Mouse (Mus musculus) limb, embryonic 13.5 days (tissue): ENCODE data around the gene Cln5. TPM values are rescaled to one million over a fixed set of nuclear protein-coding genes. Genes with fewer than 3 reads are reported as not detected.
A peak's percentile ranks its signal among the peaks of the same experiment; 100 is the strongest.

ENCODE experiments used
- ATAC-seq: fragments of 200-750 bp; cut with Nextera tagmentation; 2 replicates; pipeline ENCODE4 v1.8.0; 2017; ENCODE audit warnings: low read depth, moderate number of reproducible peaks, moderate TSS enrichment; ENCODE audit not compliant: low FRiP score
- H3K27ac ChIP-seq: fragments of 300-500 bp; sonication (generic); 2 replicates; pipeline ENCODE4 v1.5.1; 2015; ENCODE audit warnings: inconsistent platforms, mild to moderate bottlenecking, moderate library complexity
- H3K27me3 ChIP-seq: fragments of 300-500 bp; sonication (generic); 2 replicates; pipeline ENCODE4 v1.6.1; 2015; ENCODE audit warnings: mild to moderate bottlenecking, inconsistent platforms
- H3K36me3 ChIP-seq: fragments of 300-500 bp; sonication (generic); 2 replicates; pipeline ENCODE4 v1.6.1; 2015; ENCODE audit warnings: inconsistent platforms, mild to moderate bottlenecking, moderate library complexity
- H3K4me1 ChIP-seq: fragments of 300-500 bp; sonication (generic); 2 replicates; pipeline ENCODE4 v1.6.1; 2015; ENCODE audit warnings: inconsistent platforms
- H3K4me2 ChIP-seq: fragments of 300-500 bp; sonication (generic); replicated peaks from 2 replicates; pipeline ENCODE4 v1.6.1; 2015; ENCODE audit warnings: inconsistent platforms, mild to moderate bottlenecking, moderate library complexity
- H3K4me3 ChIP-seq: fragments of 300-500 bp; sonication (generic); 2 replicates; pipeline ENCODE4 v1.5.1; 2015; ENCODE audit warnings: moderate library complexity, mild to moderate bottlenecking, inconsistent platforms
- H3K9ac ChIP-seq: fragments of 300-500 bp; sonication (generic); 2 replicates; pipeline ENCODE4 v1.6.1; 2015; ENCODE audit warnings: mild to moderate bottlenecking, inconsistent platforms
- H3K9me3 ChIP-seq: fragments of 300-500 bp; sonication (generic); 2 replicates; pipeline ENCODE4 v1.6.1; 2016; ENCODE audit warnings: inconsistent platforms
- WGBS: fragments of 180-500 bp; shearing (Covaris S2); methylation state at CpG from one replicate; pipeline ENCODE4 v1.1.7; 2015; 5-methylcytosine and 5-hydroxymethylcytosine counted together
- polyA plus RNA-seq: library from polyadenylated mRNA; unstranded; fragments of >200 nt; fragmentation: Nextera tagmentation; extraction: Ambion mirVana; gene quantifications from 2 replicates; pipeline ENCODE4 v1.2.1, GENCODE M21; 2015

Cln5 gene
- polyA plus RNA-seq, result 31.3 and 31.9 TPM in 2 replicates

DNA sequence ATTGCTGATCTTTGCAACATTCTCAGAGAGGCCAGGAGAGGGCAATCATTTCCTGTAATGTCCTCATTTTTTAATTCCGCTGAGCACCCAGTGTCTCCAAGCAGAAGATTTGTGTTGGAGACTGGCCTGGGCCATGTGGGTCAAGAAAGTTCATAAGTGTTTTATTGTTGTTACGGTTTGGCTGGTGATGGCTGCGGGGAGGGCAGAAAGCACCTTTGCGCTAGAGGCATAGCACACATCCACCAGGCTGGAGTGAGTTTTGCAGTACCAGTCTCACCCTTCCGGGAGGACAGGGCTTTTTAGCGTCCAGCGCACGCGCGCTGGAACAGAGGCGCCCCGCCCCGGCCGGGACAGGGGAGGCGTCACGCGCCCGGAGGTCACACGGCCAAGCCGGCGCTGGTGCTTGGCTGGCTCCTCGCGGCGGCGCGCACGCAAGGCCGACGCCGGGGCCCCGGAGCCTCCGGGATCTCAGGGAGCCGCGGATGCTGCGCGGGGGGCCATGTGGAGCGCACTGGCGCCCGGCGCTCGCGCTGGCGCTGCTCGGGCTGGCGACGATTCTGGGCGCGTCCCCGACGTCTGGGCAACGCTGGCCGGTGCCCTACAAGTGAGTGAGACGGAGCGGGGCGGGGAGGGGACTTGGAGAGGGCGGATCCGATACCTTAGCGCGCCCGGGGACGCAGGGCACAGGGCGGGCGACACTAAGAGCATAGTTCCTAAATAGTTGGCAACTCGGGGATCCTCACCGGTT lies at the start of gene Cln5:
TSS of gene Cln5 (plus strand) at position 353 of the 748 bp plus-strand sequence.
- ATAC-seq, result peak; percentile 98
- peaks cover 12% of the 10 kb centered on the region; the same call in 1 of the 2 replicates for H3K4me1 ChIP-seq
- H3K4me3 ChIP-seq, result peak within 1 kb of the TSS; percentile 68
- peaks cover 32% of the 10 kb centered on the region for H3K36me3 ChIP-seq
- under 1% methylated on average over 65 of the region's 65 CpGs for WGBS
- peak within 1 kb of the TSS; percentile 81 for H3K9ac ChIP-seq
- H3K4me2 ChIP-seq, result peak within 1 kb of the TSS; percentile 91
- no peaks in the 10 kb centered on the region for H3K27me3 ChIP-seq
- peak within 1 kb of the TSS; percentile 84 for H3K27ac ChIP-seq
- H3K9me3 ChIP-seq, result no peaks in the 10 kb centered on the region

DNA sequence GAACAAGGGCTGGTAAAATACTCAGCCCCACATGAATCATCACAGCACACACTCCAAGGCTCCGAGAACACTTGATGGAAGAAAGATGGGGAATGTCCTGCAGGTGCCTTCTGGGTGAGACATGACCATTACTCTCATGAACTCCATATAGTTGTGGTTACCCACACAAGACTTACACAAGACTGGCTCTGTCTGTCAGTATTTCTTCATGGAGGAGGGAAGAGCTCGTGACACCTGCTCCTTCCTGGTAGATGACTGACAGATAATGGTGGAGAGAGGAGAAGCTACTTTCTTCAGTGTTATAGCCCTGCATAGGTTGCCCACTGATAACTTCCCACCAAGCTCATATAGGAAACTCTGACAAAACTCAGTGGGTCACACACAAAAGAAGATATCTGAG lies 40.8 kb upstream of the Cln5 start:
- H3K27me3 ChIP-seq, result no peaks in the 10 kb centered on the region
- no peak overlapping the region for H3K27ac ChIP-seq
- no peak overlapping the region for H3K4me3 ChIP-seq
- ATAC-seq, result no peak
- H3K9me3 ChIP-seq, result no peaks in the 10 kb centered on the region
- H3K4me1 ChIP-seq, result no peaks in the 10 kb centered on the region
- no peaks in the 10 kb centered on the region for H3K36me3 ChIP-seq
- WGBS, result 72% methylated on average over 2 of the region's 2 CpGs
- H3K4me2 ChIP-seq, result no peak overlapping the region
- H3K9ac ChIP-seq, result no peak overlapping the region

DNA sequence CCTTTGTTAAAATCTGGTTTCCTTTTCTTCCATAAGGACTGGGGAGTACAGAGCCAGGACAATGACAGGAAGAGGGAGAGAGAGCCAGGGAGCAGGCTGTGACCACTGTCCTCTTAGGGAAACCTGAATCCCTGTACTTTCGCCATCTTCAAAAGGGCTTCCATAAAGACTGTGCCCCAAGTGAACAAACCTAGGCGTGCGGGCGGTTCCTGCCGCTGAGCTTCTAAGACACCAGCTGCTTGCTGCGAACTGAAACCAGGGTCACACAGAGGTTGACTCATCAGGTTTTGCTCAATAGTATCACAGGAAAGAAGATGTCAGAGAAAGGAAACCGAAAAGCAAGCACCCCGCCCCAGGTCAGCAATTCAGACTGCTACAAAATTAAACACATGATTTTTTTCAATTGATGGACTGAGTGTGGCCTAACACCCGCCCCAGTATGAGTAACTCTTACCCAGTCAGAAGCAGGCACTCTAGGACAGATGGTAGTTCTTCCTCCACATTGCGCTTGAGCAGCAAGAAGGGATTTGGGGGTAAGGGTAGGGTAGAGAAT lies 36.7 kb upstream of the Cln5 start:
- Histone ChIP-seq H3K9me3 (no peaks in the 10 kb centered on the region), H3K9ac (no peak overlapping the region), H3K36me3 (no peaks in the 10 kb centered on the region), H3K4me2 (no peak overlapping the region), H3K4me3 (no peak overlapping the region), H3K27me3 (no peaks in the 10 kb centered on the region), H3K4me1 (no peaks in the 10 kb centered on the region), H3K27ac (no peak overlapping the region)
- WGBS, result 73% methylated on average over 10 of the region's 10 CpGs
- ATAC-seq, result no peak

DNA sequence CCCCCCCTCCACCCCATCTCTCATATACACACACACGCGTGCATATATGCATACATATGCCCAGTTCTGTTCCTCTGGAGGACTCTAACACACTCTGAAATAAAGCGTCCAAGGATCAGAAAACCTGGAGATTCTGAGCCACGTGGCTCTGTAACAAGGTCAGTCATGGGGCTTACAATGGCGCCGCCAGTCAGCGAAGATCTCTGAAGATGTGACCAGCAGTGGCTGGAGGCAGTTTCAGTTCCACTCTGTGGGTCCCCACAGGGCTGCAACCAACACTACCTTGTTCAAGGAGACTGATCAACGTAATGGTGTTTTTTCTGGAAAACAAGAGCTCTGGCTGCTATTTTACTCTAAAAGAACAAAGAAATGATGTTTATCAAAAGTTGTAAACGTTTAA lies 35.9 kb upstream of the Cln5 start:
- no peak overlapping the region for H3K27ac ChIP-seq
- H3K36me3 ChIP-seq, result no peaks in the 10 kb centered on the region
- no peak; the same call in 1 of the 2 replicates for ATAC-seq
- no peak overlapping the region for H3K9ac ChIP-seq
- H3K27me3 ChIP-seq, result no peaks in the 10 kb centered on the region
- no peaks in the 10 kb centered on the region for H3K9me3 ChIP-seq
- H3K4me2 ChIP-seq, result no peak overlapping the region
- H3K4me3 ChIP-seq, result no peak overlapping the region
- 89% methylated on average over 9 of the region's 9 CpGs for WGBS
- H3K4me1 ChIP-seq, result no peaks in the 10 kb centered on the region

DNA sequence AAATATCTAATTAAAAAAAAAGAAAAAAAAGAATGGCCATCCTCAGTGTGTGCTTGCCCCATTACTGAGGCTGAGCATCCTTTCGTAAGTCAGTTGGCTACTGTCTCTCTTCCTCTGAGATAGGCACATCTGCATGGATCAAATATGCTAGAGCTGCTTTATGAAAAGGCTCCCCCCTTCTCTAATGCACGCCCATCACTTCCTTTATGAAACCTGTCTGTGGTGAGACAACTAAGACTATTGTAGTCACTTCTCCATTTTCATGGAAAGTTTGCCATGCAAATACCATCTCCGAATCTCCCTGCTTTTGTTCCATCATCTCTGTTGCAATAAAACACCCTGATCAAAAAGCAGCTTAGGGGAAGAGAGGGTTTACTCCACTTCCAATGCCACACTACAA lies 33.0 kb upstream of the Cln5 start:
- no peaks in the 10 kb centered on the region for H3K4me1 ChIP-seq
- no peak overlapping the region for H3K4me2 ChIP-seq
- H3K36me3 ChIP-seq, result no peaks in the 10 kb centered on the region
- no peaks in the 10 kb centered on the region for H3K9me3 ChIP-seq
- no peak for ATAC-seq
- WGBS, result 83% methylated on average over 3 of the region's 3 CpGs
- H3K27me3 ChIP-seq, result no peaks in the 10 kb centered on the region
- no peak overlapping the region for H3K4me3 ChIP-seq
- H3K9ac ChIP-seq, result no peak overlapping the region
- H3K27ac ChIP-seq, result no peak overlapping the region

DNA sequence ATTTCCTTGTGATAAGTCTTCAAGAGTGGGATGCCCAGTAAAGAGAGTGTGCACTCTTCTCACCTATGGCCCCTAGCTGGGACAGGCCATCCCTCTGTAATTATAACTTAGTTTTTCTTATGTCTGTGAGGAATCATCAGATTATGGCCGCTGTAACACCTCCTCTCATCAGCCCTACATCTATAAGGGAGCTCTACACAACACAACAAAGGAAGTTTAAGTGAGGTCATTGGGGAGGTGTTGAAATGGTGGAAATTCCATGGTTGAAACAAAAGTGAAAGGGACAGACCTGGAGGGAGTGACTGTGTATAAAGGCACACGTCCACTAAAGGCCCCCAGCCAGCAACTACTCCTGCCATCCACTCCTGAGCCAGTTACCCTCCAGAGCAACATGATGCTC lies 23.3 kb upstream of the Cln5 start, which contains the start of gene Acod1:
TSS of gene Acod1 (plus strand) at position 301 of the 400 bp plus-strand sequence.
- no peak for ATAC-seq
- 79% methylated on average over 2 of the region's 2 CpGs for WGBS
- Histone ChIP-seq H3K4me1 (no peaks in the 10 kb centered on the region), H3K4me2 (no peak within 1 kb of the TSS), H3K27me3 (no peaks in the 10 kb centered on the region), H3K27ac (no peak within 1 kb of the TSS), H3K9ac (no peak within 1 kb of the TSS), H3K36me3 (no peaks in the 10 kb centered on the region), H3K4me3 (no peak within 1 kb of the TSS), H3K9me3 (no peaks in the 10 kb centered on the region)

DNA sequence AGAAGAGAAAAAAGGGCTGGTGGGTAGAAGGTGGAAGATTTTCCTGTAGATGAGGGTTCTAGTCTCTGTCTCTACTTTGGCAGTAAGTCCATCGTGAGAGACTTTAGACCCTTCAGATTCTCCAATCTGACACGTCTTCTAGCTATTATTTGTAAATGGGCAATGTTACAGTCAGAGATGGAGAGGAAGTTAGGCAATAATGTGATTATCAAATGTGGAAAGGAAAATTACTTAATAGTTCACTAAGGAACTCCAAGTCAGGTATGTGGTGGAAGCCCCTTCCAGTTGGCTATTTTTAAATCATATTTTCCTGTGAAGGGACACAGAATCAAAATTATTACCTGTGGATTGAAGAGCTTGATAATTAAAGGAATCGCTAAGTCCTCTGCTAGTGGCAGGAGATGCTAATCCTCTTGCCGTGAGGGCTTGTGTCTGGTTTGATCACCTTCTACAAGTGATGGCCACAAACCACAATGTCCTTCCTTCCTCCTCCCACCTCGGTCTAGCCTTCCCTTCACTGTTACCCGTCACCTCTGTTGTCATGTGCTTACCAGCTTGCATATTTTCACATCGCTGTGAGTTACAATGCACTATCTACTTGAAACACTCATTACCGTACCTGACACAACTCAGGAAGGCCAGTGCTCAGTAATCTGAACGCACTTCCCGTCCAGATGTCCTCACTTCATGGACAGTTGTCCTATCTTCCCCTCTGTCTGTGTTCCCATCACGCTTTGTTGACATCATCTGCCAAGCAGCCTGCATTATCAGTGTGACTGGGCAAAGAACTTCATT lies 21.5 kb upstream of the Cln5 start:
- no peak overlapping the region for H3K4me3 ChIP-seq
- ATAC-seq, result no peak
- H3K4me1 ChIP-seq, result no peaks in the 10 kb centered on the region

DNA sequence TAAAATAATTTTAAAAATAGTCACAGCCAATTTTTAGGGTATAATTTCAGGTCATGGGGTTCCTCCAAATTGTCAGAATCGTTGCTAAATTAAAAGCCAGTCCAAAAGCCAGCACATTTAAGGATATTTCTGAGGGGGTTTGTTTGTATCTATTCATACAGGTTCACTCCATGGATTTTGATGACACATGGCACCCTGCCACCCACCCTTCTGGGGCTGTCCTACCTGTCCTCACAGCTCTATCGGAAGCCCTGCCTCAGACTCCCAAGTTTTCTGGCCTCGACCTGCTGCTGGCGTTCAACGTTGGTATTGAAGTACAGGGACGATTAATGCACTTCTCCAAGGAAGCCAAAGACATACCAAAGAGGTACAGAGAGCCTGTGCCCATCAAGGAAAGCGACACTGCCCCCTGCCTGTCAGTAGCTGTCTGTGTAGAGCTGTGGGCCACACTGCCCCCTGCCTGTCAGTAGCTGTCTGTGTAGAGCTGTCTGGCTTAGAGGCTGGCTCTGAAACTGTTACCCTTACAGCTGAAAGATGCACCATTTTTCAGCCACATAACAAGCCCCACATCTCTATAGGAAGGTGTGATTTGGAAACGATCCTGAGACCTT lies 18.8 kb upstream of the Cln5 start:
- 41% methylated on average over 8 of the region's 8 CpGs for WGBS
- no peak overlapping the region for H3K9ac ChIP-seq
- no peak; the same call in 1 of the 2 replicates for ATAC-seq
- no peaks in the 10 kb centered on the region for H3K9me3 ChIP-seq
- no peaks in the 10 kb centered on the region for H3K36me3 ChIP-seq
- no peak overlapping the region for H3K4me2 ChIP-seq
- H3K4me3 ChIP-seq, result no peak overlapping the region
- no peaks in the 10 kb centered on the region for H3K27me3 ChIP-seq
- H3K4me1 ChIP-seq, result no peaks in the 10 kb centered on the region
- no peak overlapping the region for H3K27ac ChIP-seq

More for the DNA sequence above, 21.5 kb upstream of the Cln5 start:
- H3K9ac ChIP-seq, result no peak overlapping the region
- no peak overlapping the region for H3K4me2 ChIP-seq
- no peaks in the 10 kb centered on the region for H3K27me3 ChIP-seq
- WGBS, result 83% methylated on average over 11 of the region's 11 CpGs
- no peak overlapping the region for H3K27ac ChIP-seq
- no peaks in the 10 kb centered on the region for H3K36me3 ChIP-seq
- H3K9me3 ChIP-seq, result no peaks in the 10 kb centered on the region

DNA sequence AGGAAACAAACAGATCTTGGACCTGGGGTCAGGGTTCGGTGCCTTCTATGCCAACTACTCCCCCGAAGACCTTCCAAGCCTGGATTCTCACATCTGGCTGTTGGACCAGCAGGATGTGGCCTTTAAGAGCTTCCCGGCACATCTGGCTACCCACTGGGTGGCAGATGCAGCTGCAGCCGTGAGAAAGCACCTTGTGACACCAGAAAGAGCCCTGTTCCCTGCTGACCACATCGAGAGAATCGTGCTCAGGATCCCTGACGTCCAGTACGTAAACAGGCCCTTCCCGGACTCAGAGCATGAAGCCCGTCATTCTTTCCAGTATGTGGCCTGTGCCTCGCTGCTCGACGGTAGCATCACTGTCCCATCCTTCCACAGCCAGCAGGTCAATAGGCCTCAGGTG lies 15.3 kb upstream of the Cln5 start:
- H3K9ac ChIP-seq, result no peak overlapping the region
- H3K4me2 ChIP-seq, result no peak overlapping the region
- H3K9me3 ChIP-seq, result no peaks in the 10 kb centered on the region
- WGBS, result 83% methylated on average over 13 of the region's 13 CpGs
- ATAC-seq, result no peak
- H3K4me3 ChIP-seq, result no peak overlapping the region
- no peaks in the 10 kb centered on the region for H3K36me3 ChIP-seq
- H3K27me3 ChIP-seq, result no peaks in the 10 kb centered on the region
- no peaks in the 10 kb centered on the region for H3K4me1 ChIP-seq
- H3K27ac ChIP-seq, result no peak overlapping the region

DNA sequence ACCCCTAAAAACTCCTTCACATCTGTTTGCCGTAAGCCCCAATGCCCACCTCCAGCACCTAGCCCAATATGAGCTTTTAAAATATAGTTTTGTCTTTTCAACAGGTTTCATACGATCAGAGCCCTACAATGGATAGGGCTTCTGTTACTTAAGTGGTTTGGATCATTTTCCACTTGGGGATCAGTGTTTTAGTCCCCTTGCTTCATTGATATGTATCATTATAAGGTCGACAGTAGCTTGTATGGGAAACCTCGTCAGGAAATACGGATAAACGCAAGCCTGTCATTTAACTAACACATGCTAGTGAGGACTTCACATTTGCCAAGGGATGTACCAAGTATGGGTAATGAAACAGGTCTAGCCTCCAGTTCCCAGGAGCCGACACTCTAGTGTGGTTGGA lies 13.4 kb upstream of the Cln5 start:
- Histone ChIP-seq H3K4me3 (no peak overlapping the region), H3K4me2 (no peak overlapping the region), H3K27me3 (no peaks in the 10 kb centered on the region), H3K27ac (no peak overlapping the region), H3K36me3 (no peaks in the 10 kb centered on the region), H3K4me1 (no peaks in the 10 kb centered on the region), H3K9me3 (no peaks in the 10 kb centered on the region), H3K9ac (no peak overlapping the region)
- WGBS, result 82% methylated on average over 7 of the region's 7 CpGs
- ATAC-seq, result no peak

DNA sequence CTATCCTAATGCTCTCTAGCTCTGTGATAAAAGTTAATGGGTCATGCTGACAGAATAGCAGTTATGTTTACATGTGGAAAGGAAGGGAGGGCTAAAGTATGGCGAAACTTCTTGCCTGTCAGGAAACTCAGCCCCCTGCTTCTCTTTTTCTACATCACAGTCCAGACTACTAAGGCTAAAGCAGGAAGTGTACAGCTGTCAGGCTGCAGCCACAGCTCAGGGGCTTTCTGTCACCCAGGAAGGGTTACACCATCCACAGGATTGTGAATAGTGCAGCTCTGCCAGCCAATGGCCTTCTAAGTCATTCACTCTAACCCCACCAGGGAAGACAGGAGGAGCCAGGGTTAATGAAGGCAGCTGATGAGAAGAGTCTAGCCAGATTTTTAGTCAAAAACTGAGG lies 11.0 kb upstream of the Cln5 start:
- H3K4me2 ChIP-seq, result no peak overlapping the region
- H3K27me3 ChIP-seq, result no peaks in the 10 kb centered on the region
- 88% methylated on average over 1 of the region's 1 CpGs for WGBS
- no peaks in the 10 kb centered on the region for H3K36me3 ChIP-seq
- H3K4me1 ChIP-seq, result no peaks in the 10 kb centered on the region
- H3K9ac ChIP-seq, result no peak overlapping the region
- H3K27ac ChIP-seq, result no peak overlapping the region
- no peak overlapping the region for H3K4me3 ChIP-seq
- H3K9me3 ChIP-seq, result no peaks in the 10 kb centered on the region
- no peak for ATAC-seq

DNA sequence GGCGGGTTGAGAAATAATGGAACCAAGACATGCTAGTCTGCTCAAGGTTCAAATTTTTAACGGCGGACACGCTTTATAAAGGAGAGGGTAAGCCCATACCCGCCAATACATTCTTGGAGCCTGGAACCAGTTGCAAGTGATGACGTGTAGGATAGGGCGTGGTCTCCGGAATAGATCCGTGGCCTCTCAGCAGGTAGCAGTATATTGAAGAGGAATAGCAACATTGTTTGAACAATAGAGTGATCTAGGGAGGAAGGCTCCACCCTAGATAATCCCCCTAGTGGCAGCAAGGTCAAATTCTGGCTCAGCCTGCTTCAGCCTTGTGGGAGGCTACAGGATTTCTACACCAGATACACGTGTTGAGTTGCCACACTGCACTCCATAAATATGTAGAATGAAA lies 10.5 kb upstream of the Cln5 start:
- H3K4me2 ChIP-seq, result no peak overlapping the region
- no peaks in the 10 kb centered on the region for H3K36me3 ChIP-seq
- H3K4me3 ChIP-seq, result no peak overlapping the region
- H3K27me3 ChIP-seq, result no peaks in the 10 kb centered on the region
- 85% methylated on average over 10 of the region's 10 CpGs for WGBS
- no peak overlapping the region for H3K27ac ChIP-seq
- no peaks in the 10 kb centered on the region for H3K4me1 ChIP-seq
- H3K9me3 ChIP-seq, result no peaks in the 10 kb centered on the region
- no peak for ATAC-seq
- no peak overlapping the region for H3K9ac ChIP-seq
